Mouse (Mus musculus) retina, embryonic 14.5 days (tissue): ENCODE results near the gene Obox3.
"Not testable (repeated sequence)": the region's sequence is repeated elsewhere in the genome, so short reads cannot be mapped to it uniquely, and the experiment has no call there.

Experiments used
- DNase-seq: peaks from one replicate; pipeline ENCODE4 v3.0.0-alpha.2; 2015; ENCODE audit warnings: low spot score

Gene Obox3

GRCm38 (mm10) chr7:15639802-15640201, at the start of gene Obox3:
Gene Obox3, minus strand, starts transcription at chr7:15639902.
- DNase-seq = not testable (repeated sequence)

GRCm38 (mm10) chr7:15509411-15509810, 130.3 kb downstream of the Obox3 start:
- DNase-seq = not testable (repeated sequence)
